Mouse (Mus musculus) adipocyte (in vitro differentiated cells): Measurements from ENCODE around the gene Slc10a7.

Source experiments
- DNase-seq: peaks from one replicate; pipeline ENCODE4 v3.0.0-alpha.2; 2016; ENCODE audit warnings: low spot score

The Slc10a7 gene

DNA sequence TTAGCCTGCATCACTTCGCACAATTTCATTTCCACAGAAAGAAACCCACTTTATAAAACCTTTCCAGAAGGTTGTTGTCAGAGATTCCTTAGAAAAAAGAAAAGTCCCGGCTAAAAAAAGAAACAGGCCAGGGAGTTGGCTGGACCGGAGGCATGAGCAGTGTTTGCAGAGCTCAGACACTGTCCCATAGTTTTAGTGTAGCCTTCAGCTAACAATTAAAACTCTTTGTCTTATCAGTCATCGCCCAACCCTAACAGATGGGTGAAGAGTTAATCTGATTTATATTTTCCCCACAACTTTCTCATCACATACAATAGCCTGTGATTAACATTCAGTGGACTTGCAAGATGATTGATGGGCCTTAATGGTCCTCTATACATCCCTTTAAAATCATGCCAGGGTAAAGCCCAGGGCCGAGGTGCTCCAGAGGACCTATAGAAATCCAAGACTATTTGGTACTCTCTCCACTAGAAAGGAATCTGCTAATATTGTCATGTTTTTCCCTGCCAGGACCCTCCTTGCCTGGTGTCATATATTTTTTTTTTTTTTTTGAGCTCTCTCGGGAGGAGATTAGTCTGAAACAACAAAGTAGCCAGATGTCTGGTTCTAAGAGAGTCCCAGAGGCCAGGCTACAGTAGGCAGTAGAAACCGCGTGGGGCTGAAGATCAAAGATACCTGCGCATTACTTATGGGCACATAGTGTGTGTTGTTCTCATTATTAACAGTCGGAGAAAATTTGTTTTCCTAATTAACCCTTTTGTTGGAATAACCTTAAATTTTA lies 41.0 kb downstream of the Slc10a7 start:
- DNase-seq, result no peak

DNA sequence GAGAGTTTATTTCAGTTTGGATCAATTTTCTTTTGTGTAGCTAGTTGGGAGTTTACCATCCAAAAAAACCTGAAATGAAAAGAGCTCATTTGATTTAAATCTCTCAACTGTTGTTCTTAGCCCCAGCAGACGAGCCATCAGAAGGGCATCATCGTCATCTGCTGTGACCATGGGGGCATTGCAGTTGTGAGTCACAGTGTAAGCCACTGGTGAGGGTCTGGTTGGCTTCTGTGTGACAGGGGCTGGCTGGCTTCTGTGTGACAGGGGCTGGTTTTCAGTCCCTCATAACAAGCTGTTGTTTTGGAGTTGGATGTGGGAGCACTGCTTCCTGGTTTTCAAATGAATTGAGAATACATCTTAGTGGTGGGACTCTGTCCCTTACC lies 41.6 kb downstream of the Slc10a7 start:
- no peak for DNase-seq

DNA sequence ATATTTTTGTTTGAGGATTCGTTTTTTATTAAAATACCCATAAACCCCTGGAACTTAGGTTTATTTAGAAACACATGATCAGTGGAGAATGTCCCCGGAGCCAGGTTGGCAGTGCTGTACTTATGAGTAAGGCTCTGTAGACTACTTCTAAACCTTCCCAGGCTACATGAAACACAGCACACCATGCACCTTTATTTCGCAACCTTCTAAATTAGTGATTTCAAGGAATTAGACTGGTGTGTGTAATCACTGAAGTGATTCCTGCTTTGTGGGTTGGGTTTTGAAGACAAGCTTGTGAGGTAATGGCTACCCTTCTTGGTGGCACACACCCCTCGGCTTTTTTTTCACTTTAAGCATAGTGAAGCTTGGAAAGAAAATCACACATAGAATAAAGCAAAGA lies 46.7 kb downstream of the Slc10a7 start:
- no peak for DNase-seq

- DNase-seq, result no peak
Measured at GRCm38 (mm10) chr8:78556773-78557434, 47.8 kb downstream of the Slc10a7 start.

DNA sequence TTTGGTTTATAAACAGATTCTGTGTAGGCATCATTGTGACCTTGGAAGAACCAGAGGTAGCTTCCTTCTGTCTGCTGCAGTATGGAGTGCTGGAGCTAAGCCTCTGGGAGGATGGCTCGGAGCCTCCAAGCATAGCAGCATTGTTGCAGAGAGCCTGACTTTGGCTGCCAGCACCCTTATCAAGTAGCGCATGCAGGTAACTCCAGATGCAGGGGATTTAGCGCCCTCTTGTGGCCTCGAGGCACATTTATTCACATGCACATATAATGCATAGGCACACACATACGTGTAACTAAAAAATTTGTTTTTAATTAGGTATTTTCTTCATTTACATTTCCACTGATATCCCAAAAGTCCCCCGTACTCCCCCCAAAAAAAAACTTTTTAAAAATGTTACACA lies 52.5 kb downstream of the Slc10a7 start:
- DNase-seq, result no peak

DNA sequence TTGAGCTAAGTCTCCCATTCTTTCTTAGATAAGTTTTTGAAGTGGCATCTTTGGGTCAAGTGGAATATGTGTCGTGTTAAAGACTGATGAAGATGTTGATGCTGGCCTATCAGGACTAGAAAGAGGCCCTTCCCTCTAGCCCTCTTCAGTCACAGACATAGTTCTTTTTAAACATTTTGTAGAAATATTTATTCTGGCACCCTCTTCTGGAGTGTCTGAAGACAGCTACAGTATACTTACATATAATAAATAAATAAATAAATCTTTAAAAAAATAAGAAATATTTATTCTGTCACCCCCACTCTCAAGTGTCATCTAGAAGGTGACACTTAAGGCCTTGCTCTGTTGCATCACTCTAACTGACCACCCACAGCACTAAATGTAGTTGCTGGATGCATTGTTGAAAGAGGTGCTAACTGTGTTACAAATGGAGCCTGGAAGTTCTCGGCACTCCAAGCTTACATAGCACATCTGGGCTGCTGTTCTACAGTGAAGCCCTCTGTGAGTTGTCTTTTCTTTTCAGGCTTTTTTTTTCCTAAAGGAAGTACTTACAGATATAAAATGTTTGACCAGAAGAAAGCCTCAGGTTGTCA lies 54.4 kb downstream of the Slc10a7 start:
- no peak for DNase-seq

GRCm38 (mm10) chr8:78564200-78564599 lies 55.1 kb downstream of the Slc10a7 start:
- peak; percentile 5 for DNase-seq

GRCm38 (mm10) chr8:78568196-78568595 lies 59.0 kb downstream of the Slc10a7 start:
- no peak for DNase-seq

DNA sequence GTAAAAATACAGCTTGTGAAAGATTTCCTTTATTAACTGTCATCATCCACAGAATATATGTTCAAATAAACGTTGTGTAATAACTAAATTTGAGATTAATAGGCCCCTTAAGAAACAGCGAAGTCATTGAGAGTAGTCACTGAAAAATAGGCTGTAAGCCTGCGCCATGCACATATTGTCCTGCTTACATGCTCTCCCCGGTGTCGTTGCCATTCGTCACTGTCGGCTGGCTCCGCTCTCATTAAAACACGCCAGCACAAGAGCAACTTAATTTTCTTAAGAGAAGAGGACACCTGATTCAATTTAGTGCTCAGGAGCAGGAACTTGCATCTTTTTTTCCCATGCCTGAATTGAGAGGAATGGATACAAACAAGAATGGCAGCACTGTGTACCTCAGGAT lies 62.4 kb downstream of the Slc10a7 start:
- DNase-seq, result no peak

- DNase-seq, result no peak
Measured at GRCm38 (mm10) chr8:78574207-78574606, 65.1 kb downstream of the Slc10a7 start.

- no peak for DNase-seq
Measured at GRCm38 (mm10) chr8:78577569-78577968, 68.4 kb downstream of the Slc10a7 start.

DNA sequence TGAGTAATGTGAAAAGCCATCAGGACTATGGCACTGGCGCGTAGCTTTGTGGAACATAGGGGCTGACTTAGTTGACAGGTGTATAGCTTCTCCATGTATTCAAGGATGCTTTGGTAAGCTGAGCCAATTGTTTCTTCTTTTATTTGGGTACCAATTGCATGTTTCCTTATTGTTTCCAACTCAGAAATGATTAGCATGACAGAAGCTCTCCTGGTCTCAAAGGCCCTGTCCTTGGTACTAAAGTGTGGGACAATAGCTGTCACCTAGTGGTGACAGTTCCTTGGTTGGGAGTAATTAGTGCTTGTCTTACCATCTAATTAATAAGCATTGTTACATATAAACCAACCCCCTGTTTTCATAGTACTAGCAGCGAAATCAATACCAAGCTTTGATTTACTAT lies 68.9 kb downstream of the Slc10a7 start:
- no peak for DNase-seq

DNA sequence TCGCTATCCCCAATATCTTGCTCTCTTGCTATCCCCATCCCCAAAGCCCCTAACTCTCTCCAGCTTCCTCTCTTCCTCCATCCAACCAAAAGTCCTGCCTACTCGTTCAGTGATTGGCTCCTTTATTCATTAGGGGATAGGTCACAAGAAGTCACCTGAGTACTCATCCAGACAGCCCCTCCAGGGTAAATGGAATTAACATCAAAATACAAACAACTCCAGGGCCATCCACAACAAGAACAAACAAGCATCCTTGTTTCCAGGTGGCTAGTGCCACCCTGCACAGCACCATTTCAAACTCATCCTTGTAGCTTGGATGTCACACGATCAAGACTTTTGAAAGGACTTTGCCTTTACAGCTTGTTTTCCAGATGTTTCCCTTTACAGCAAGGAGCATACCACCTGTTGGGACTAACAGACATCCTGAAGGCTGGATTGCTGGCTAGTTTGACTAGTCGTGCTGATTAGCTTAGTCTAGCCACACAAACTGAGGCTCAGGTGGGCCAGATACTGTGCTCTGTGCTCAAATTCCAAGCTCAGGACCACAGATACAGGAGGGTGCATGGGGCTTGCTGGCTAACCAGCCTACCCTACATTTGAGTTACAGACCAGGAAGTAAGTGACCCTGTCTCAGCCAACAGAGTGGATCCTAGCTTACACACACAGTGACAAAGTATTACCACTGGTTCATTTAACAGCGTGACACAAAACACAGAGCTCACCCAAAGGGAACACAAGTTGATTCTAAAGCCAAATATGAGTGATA lies 75.0 kb downstream of the Slc10a7 start:
- no peak for DNase-seq

DNA sequence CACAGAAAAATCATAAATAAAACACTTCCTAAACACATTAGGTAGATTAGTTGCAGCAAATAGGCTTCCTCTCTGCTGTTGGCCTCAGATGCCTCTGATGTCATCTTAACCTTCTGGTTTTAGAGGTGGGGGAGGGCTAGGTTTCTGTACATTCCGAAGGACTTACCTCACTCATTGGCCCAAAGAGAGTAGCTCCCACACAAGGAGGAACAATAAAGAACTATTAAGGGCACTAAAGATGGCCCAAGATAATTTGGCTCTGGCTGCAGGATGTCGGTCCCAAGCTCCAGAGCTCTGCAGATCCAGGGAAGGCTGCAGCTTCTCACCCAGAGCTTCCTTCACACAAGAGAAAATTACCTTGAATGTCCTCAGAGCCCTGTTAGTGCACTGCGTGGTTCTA lies 75.7 kb downstream of the Slc10a7 start:
- no peak for DNase-seq

GRCm38 (mm10) chr8:78595481-78595908 lies 86.3 kb downstream of the Slc10a7 start:
- DNase-seq, result no peak

- no peak for DNase-seq
Measured at GRCm38 (mm10) chr8:78598237-78598636, 89.1 kb downstream of the Slc10a7 start.

GRCm38 (mm10) chr8:78603084-78603483 lies 93.9 kb downstream of the Slc10a7 start:
- no peak for DNase-seq

GRCm38 (mm10) chr8:78604426-78604825 lies 95.3 kb downstream of the Slc10a7 start:
- no peak for DNase-seq

- DNase-seq, result no peak
Measured at GRCm38 (mm10) chr8:78609301-78609700, 100.2 kb downstream of the Slc10a7 start.

GRCm38 (mm10) chr8:78611019-78611418 lies 101.9 kb downstream of the Slc10a7 start:
- DNase-seq, result no peak

DNA sequence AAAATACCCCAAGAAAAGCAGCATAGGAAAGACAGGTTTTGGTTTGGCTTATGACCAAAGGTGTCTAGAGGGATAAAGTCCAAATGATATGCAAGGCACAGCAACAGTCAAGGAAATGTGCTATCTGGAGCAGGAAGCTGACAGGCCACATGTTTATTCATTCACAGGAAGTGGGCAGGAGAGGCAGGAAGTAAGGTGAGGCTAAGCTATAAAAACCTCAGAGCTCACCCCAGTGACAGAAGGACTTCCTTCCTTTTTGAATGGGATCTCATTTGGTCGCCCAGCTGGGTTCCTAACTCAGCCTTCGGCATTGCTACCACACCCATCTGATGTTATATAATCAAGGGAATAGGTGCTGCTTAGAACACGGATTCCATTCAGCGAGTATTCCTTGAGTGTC lies 113.2 kb downstream of the Slc10a7 start:
- DNase-seq, result no peak

- DNase-seq, result no peak
Measured at GRCm38 (mm10) chr8:78623972-78624371, 114.8 kb downstream of the Slc10a7 start.
